Mouse (Mus musculus) testis, adult 2 months (tissue): Measurements from ENCODE around the gene Olfr319. TPM values are rescaled to one million over a fixed set of nuclear protein-coding genes. Genes with fewer than 3 reads are reported as not detected.
A peak's percentile ranks its signal among the peaks of the same experiment; 100 is the strongest.
"Not testable (repeated sequence)": the region's sequence is repeated elsewhere in the genome, so short reads cannot be mapped to it uniquely, and the experiment has no call there.

ENCODE experiments used
- H3K27ac ChIP-seq: fragments of 200-500 bp; 2 replicates; pipeline ENCODE4 v1.5.1; 2012; ENCODE audit warnings: low read depth, low read length; ENCODE audit not compliant: control insufficient read depth, insufficient read depth
- H3K27me3 ChIP-seq: fragments of 200-500 bp; 2 replicates; pipeline ENCODE4 v1.6.1; 2012; ENCODE audit warnings: mild to moderate bottlenecking, low read length, moderate library complexity; ENCODE audit not compliant: control insufficient read depth, insufficient read depth
- H3K36me3 ChIP-seq: fragments of 200-500 bp; 2 replicates; pipeline ENCODE4 v1.6.1; 2012; ENCODE audit warnings: mild to moderate bottlenecking, low read length; ENCODE audit not compliant: control insufficient read depth, insufficient read depth
- H3K4me1 ChIP-seq: fragments of 200-500 bp; 2 replicates; pipeline ENCODE4 v1.6.1; 2012; ENCODE audit warnings: low read length; ENCODE audit not compliant: control insufficient read depth, insufficient read depth
- H3K4me3 ChIP-seq: fragments of 200-500 bp; 2 replicates; pipeline ENCODE4 v1.5.1; 2012; ENCODE audit warnings: low read depth, mild to moderate bottlenecking, low read length, moderate library complexity, mixed read lengths; ENCODE audit not compliant: control insufficient read depth
- CTCF ChIP-seq: fragments of 200-500 bp; IDR thresholded peaks from 2 replicates; pipeline ENCODE4 v1.5.1; 2012; ENCODE audit warnings: low read depth, mild to moderate bottlenecking, inconsistent platforms, low read length, moderate library complexity; ENCODE audit not compliant: control insufficient read depth, insufficient read depth, insufficient replicate concordance
- POLR2A ChIP-seq: fragments of 200-500 bp; IDR thresholded peaks from 2 replicates; pipeline ENCODE4 v1.6.1; 2012; ENCODE audit warnings: low read depth, mild to moderate bottlenecking, inconsistent platforms, low read length, moderate library complexity; ENCODE audit not compliant: control insufficient read depth
- polyA plus RNA-seq: library from polyadenylated mRNA; depleted of rRNA; stranded (reverse); fragments of >200 nt; gene quantifications from 2 replicates; pipeline ENCODE4 v1.2.3, GENCODE M21; 2012; rRNA removed

Gene Olfr319
- polyA plus RNA-seq, 1 experiment: not detected

GRCm38 (mm10) chr11:58719701-58720100 lies 20.7 kb downstream of the Olfr319 start:
- TF ChIP-seq CTCF: no peak
- no peak for TF ChIP-seq POLR2A
- Histone ChIP-seq H3K4me3 (no peak overlapping the region), H3K4me1 (no peaks in the 10 kb centered on the region), H3K27ac (no peak overlapping the region), H3K27me3 (no peaks in the 10 kb centered on the region), H3K36me3 (no peaks in the 10 kb centered on the region)

GRCm38 (mm10) chr11:58723914-58724313 lies 25.0 kb downstream of the Olfr319 start, which contains the start of gene Olfr318:
Gene Olfr318, minus strand, starts transcription at chr11:58724014.
- no peaks in the 10 kb centered on the region for H3K4me1 ChIP-seq
- H3K36me3 ChIP-seq: no peaks in the 10 kb centered on the region
- H3K27ac ChIP-seq: no peak within 1 kb of the TSS
- TF ChIP-seq POLR2A (no peak), CTCF (no peak)
- no peaks in the 10 kb centered on the region for H3K27me3 ChIP-seq
- H3K4me3 ChIP-seq: no peak within 1 kb of the TSS

GRCm38 (mm10) chr11:58727896-58728650 lies 29.1 kb downstream of the Olfr319 start:
- H3K27ac ChIP-seq: not testable (repeated sequence)

GRCm38 (mm10) chr11:58733372-58733771 lies 34.4 kb downstream of the Olfr319 start:
- TF ChIP-seq CTCF (no peak), POLR2A (no peak)
- no peak overlapping the region for H3K4me3 ChIP-seq
- no peaks in the 10 kb centered on the region for H3K36me3 ChIP-seq
- no peaks in the 10 kb centered on the region for H3K4me1 ChIP-seq
- no peak overlapping the region for H3K27ac ChIP-seq
- no peaks in the 10 kb centered on the region for H3K27me3 ChIP-seq

More at GRCm38 (mm10) chr11:58727896-58728650, 29.1 kb downstream of the Olfr319 start:
- not testable (repeated sequence) for H3K36me3 ChIP-seq, H3K4me3 ChIP-seq, H3K4me1 ChIP-seq, H3K27me3 ChIP-seq

GRCm38 (mm10) chr11:58738792-58739262 lies 39.9 kb downstream of the Olfr319 start, which contains the start of gene Olfr317:
Gene Olfr317, minus strand, starts transcription at chr11:58739212.
- Histone ChIP-seq H3K27ac (no peak within 1 kb of the TSS), H3K4me1 (no peaks in the 10 kb centered on the region), H3K36me3 (no peaks in the 10 kb centered on the region), H3K27me3 (no peaks in the 10 kb centered on the region), H3K4me3 (no peak within 1 kb of the TSS)
- TF ChIP-seq POLR2A: no peak
- no peak for TF ChIP-seq CTCF

GRCm38 (mm10) chr11:58751096-58751495 lies 52.1 kb downstream of the Olfr319 start:
- not testable (repeated sequence) for H3K27ac ChIP-seq, H3K27me3 ChIP-seq, H3K36me3 ChIP-seq, H3K4me1 ChIP-seq
- H3K4me3 ChIP-seq: peak overlapping the region; percentile 16

GRCm38 (mm10) chr11:58752434-58752833 lies 53.5 kb downstream of the Olfr319 start, which contains the start of gene Olfr316:
Gene Olfr316, plus strand, starts transcription at chr11:58752734.
- Histone ChIP-seq H3K27me3 (no peaks in the 10 kb centered on the region), H3K27ac (no peak within 1 kb of the TSS), H3K4me1 (no peaks in the 10 kb centered on the region), H3K4me3 (peak within 1 kb of the TSS; percentile 17; the same call in 1 of the 2 replicates), H3K36me3 (no peaks in the 10 kb centered on the region)
- TF ChIP-seq POLR2A: no peak
- no peak for TF ChIP-seq CTCF

Other genes starting within 250 kb of the Olfr319 start
- gene Lypd9, start 246.2 kb upstream of the Olfr319 start, polyA plus RNA-seq: 218 and 223 TPM in 2 replicates
- gene Olfr30, start 236.9 kb upstream of the Olfr319 start, polyA plus RNA-seq: 0.16 and 0.38 TPM in 2 replicates
- 0.02 TPM in 1 of 2 replicates, not detected in the other for gene Olfr332, start 206.6 kb upstream of the Olfr319 start, polyA plus RNA-seq
- gene Olfr331, start 196.6 kb upstream of the Olfr319 start, polyA plus RNA-seq: 0.13 and 0.21 TPM in 2 replicates
- 1.1 and 1.7 TPM in 2 replicates for gene Olfr330, start 164.3 kb upstream of the Olfr319 start, polyA plus RNA-seq
- gene Olfr329-ps, start 152.7 kb upstream of the Olfr319 start, polyA plus RNA-seq: 0.26 and 0.56 TPM in 2 replicates
- gene Olfr328, start 143.5 kb upstream of the Olfr319 start, polyA plus RNA-seq: not detected in 2 replicates
- gene Olfr224, start 128.6 kb upstream of the Olfr319 start, polyA plus RNA-seq: 0.11 TPM in 1 of 2 replicates, not detected in the other
- 0.20 and 0.89 TPM in 2 replicates for gene Olfr325, start 121.4 kb upstream of the Olfr319 start, polyA plus RNA-seq
- gene Olfr324, start 104.0 kb upstream of the Olfr319 start, polyA plus RNA-seq: not detected in 2 replicates
- not detected in 2 replicates for gene 2210407C18Rik, start 83.1 kb upstream of the Olfr319 start, polyA plus RNA-seq
- 0.57 and 2.2 TPM in 2 replicates for gene Olfr323, start 68.7 kb upstream of the Olfr319 start, polyA plus RNA-seq
- gene Trim58, start 58.7 kb upstream of the Olfr319 start, polyA plus RNA-seq: not detected in 2 replicates
- not detected in 2 replicates for gene Olfr322, start 40.4 kb upstream of the Olfr319 start, polyA plus RNA-seq
- not detected in 2 replicates for gene Olfr320, start 18.1 kb upstream of the Olfr319 start, polyA plus RNA-seq
- 0.35 TPM in 1 of 2 replicates, not detected in the other for gene Olfr318, start 24.9 kb downstream of the Olfr319 start, polyA plus RNA-seq
- 0.16 and 0.96 TPM in 2 replicates for gene Olfr317, start 40.0 kb downstream of the Olfr319 start, polyA plus RNA-seq
- gene Olfr316, start 53.6 kb downstream of the Olfr319 start, polyA plus RNA-seq: 0.29 and 3.1 TPM in 2 replicates
- gene Olfr315, start 74.0 kb downstream of the Olfr319 start, polyA plus RNA-seq: not detected in 2 replicates
- not detected in 2 replicates for gene Olfr314, start 83.8 kb downstream of the Olfr319 start, polyA plus RNA-seq
- 142 and 144 TPM in 2 replicates for gene Fam183b, start 102.8 kb downstream of the Olfr319 start, polyA plus RNA-seq
- gene Olfr313, start 115.8 kb downstream of the Olfr319 start, polyA plus RNA-seq: 0.09 and 0.42 TPM in 2 replicates
- gene Olfr312, start 130.1 kb downstream of the Olfr319 start, polyA plus RNA-seq: 0.02 and 0.06 TPM in 2 replicates
- not detected in 2 replicates for gene Olfr311, start 140.1 kb downstream of the Olfr319 start, polyA plus RNA-seq
- 1.4 and 1.7 TPM in 2 replicates for gene Gm12258, start 148.0 kb downstream of the Olfr319 start, polyA plus RNA-seq
- 3.1 and 9.7 TPM in 2 replicates for gene 2810021J22Rik, start 168.1 kb downstream of the Olfr319 start, polyA plus RNA-seq
- 23.7 and 35.2 TPM in 2 replicates for gene Zfp39, start 205.1 kb downstream of the Olfr319 start, polyA plus RNA-seq
- 6.8 and 10.1 TPM in 2 replicates for gene Btnl10, start 218.7 kb downstream of the Olfr319 start, polyA plus RNA-seq
- 215 and 247 TPM in 2 replicates for gene Rnf187, start 239.8 kb downstream of the Olfr319 start, polyA plus RNA-seq
- gene Hist3h2ba, start 249.8 kb downstream of the Olfr319 start, polyA plus RNA-seq: 8.7 and 8.9 TPM in 2 replicates